Comparison of ENCODE assay signal across 11 mouse cellular contexts in genomic region chr11:17083866-17084265, GRCm38 (mm10). TPM values are rescaled to one million over a fixed set of nuclear protein-coding genes. Genes with fewer than 3 reads are reported as not detected.
DNase-seq lines count a peak whose midpoint lies in the region; ATAC-seq and TF ChIP-seq lines count a peak whose summit lies in the region.
"Had no signal": no experiment of that assay in that cellular context is flagged by ENCODE, and none has a peak within 500 bp of the region (broad histone marks: within the 10 kb centered on the region; RNA-seq: fewer than 3 reads in every experiment).

No protein-coding gene starts in this region.

- H3K27me3 ChIP-seq in hindbrain, embryonic 11.5 days (ENCODE audit: control insufficient read depth, insufficient read depth, low read length) = no peaks in the 10 kb centered on the region
- no peaks in the 10 kb centered on the region for H3K27me3 ChIP-seq in hindbrain, postnatal 0 days (ENCODE audit: insufficient read depth, low read length)
- H3K27me3 ChIP-seq: hindbrain, embryonic 15.5 days; limb, embryonic 12.5 days had no signal

- no peaks in the 10 kb centered on the region for H3K9me3 ChIP-seq in hindbrain, embryonic 11.5 days (ENCODE audit: control insufficient read depth, low read length)
- H3K9me3 ChIP-seq in hindbrain, postnatal 0 days (ENCODE audit: low read length) = no peaks in the 10 kb centered on the region
- H3K9me3 ChIP-seq: forebrain, embryonic 10.5 days; heart, embryonic 10.5 days; hindbrain, embryonic 15.5 days; limb, embryonic 12.5 days had no signal

- 81% methylated on average over 1 of the region's 1 CpGs for WGBS in hindbrain, embryonic 11.5 days
- 62% methylated on average over 1 of the region's 1 CpGs for WGBS in hindbrain, postnatal 0 days

- H3K27ac ChIP-seq in hindbrain, embryonic 11.5 days (ENCODE audit: low read depth, low read length) = no peak overlapping the region
- H3K27ac ChIP-seq in hindbrain, postnatal 0 days = no peak overlapping the region
- H3K27ac ChIP-seq: forebrain, embryonic 10.5 days; heart, embryonic 10.5 days; hindbrain, embryonic 15.5 days; limb, embryonic 12.5 days had no signal

- no peak for DNase-seq in hindbrain, embryonic 11.5 days (ENCODE audit: low spot score)
- DNase-seq in hindbrain, postnatal 0 days (ENCODE audit: low spot score) = no peak
- peak; percentile 45 to 55 for DNase-seq in right cerebral cortex, adult 2 months (ENCODE audit: low spot score in 2 of 2)
- DNase-seq in right cerebral cortex, postnatal 14 days = no peak
- DNase-seq in gastrocnemius, postnatal 25 days = peak; percentile 35
- DNase-seq in thymus, postnatal 0 days (ENCODE audit: low spot score) = no peak

- no peak overlapping the region for H3K9ac ChIP-seq in hindbrain, embryonic 11.5 days (ENCODE audit: low read depth, low read length)
- no peak overlapping the region for H3K9ac ChIP-seq in hindbrain, postnatal 0 days (replicated peaks; ENCODE audit: low read length)
- H3K9ac ChIP-seq: hindbrain, embryonic 15.5 days; limb, embryonic 12.5 days had no signal

- no peak overlapping the region for H3K4me3 ChIP-seq in hindbrain, embryonic 11.5 days (ENCODE audit: low read depth, low read length)
- H3K4me3 ChIP-seq in hindbrain, postnatal 0 days (ENCODE audit: low read length) = no peak overlapping the region
- H3K4me3 ChIP-seq: forebrain, embryonic 10.5 days; heart, embryonic 10.5 days; hindbrain, embryonic 15.5 days; limb, embryonic 12.5 days had no signal

- H3K36me3 ChIP-seq in hindbrain, embryonic 11.5 days (ENCODE audit: control insufficient read depth, insufficient read depth, low read length) = no peaks in the 10 kb centered on the region
- no peaks in the 10 kb centered on the region; the same call in 1 of the 2 replicates for H3K36me3 ChIP-seq in hindbrain, postnatal 0 days (ENCODE audit: insufficient read depth, low read length)
- H3K36me3 ChIP-seq: forebrain, embryonic 10.5 days; heart, embryonic 10.5 days; limb, embryonic 12.5 days had no signal

- ATAC-seq in hindbrain, embryonic 11.5 days (ENCODE audit: low FRiP score) = 0 out of 2 replicates have a peak, but pooled peaks have one; percentile 33
- ATAC-seq in hindbrain, postnatal 0 days = no peak
- ATAC-seq in megakaryocyte, adult 5-6 weeks (ENCODE audit: poor library complexity, severe bottlenecking) = no peak

- H3K4me2 ChIP-seq in hindbrain, embryonic 11.5 days (replicated peaks; ENCODE audit: low read depth, low read length) = no peak overlapping the region
- H3K4me2 ChIP-seq in hindbrain, postnatal 0 days (ENCODE audit: low read depth, low read length) = no peak overlapping the region
- H3K4me2 ChIP-seq: hindbrain, embryonic 15.5 days; limb, embryonic 12.5 days had no signal

- TF ChIP-seq CTCF in hindbrain, postnatal 0 days (IDR thresholded peaks at IDR 0.05; ENCODE audit: low read depth) = no peak

- H3K4me1 ChIP-seq in hindbrain, embryonic 11.5 days (replicated peaks; ENCODE audit: control insufficient read depth, insufficient read depth, low read length) = no peaks in the 10 kb centered on the region
- no peaks in the 10 kb centered on the region; the same call in 1 of the 2 replicates for H3K4me1 ChIP-seq in hindbrain, postnatal 0 days (ENCODE audit: insufficient read depth, low read length)
- H3K4me1 ChIP-seq: heart, embryonic 10.5 days; hindbrain, embryonic 15.5 days had no signal

RNA-seq across cellular contexts. Expression of gene Plek, which starts 31.7 kb away (rescaled TPM):
- 7.2 and 7.8 TPM in 2 replicates for polyA plus RNA-seq in hindbrain, embryonic 11.5 days (2014; fragmentation: Nextera tagmentation; extraction: Ambion mirVana)
- 3.3 and 3.7 TPM in 2 replicates for total RNA-seq in hindbrain, postnatal 0 days (2014; rRNA removed)
- polyA plus RNA-seq in hindbrain, postnatal 0 days (2015; fragmentation: Nextera tagmentation; extraction: Ambion mirVana) = 4.0 and 4.1 TPM in 2 replicates
- 1 to 10 TPM; 1.3 to 1.5 TPM for total RNA-seq in gastrocnemius, postnatal 25 days (2021)
- 117 and 124 TPM in 2 replicates for total RNA-seq in megakaryocyte, adult 5-6 weeks (2015)
- 132 and 133 TPM in 2 replicates for total RNA-seq in megakaryocyte, adult 5-6 weeks (2017)
- polyA plus RNA-seq in thymus, postnatal 0 days (2015; fragmentation: Nextera tagmentation; extraction: Ambion mirVana) = 3.8 and 4.1 TPM in 2 replicates

RNA-seq across cellular contexts. Expression of gene Cnrip1, which starts 32.5 kb away (rescaled TPM):
- polyA plus RNA-seq in hindbrain, embryonic 11.5 days (2014; fragmentation: Nextera tagmentation; extraction: Ambion mirVana) = 26.6 and 27.6 TPM in 2 replicates
- total RNA-seq in hindbrain, postnatal 0 days (2014; rRNA removed) = 97.9 and 116 TPM in 2 replicates
- 195 and 197 TPM in 2 replicates for polyA plus RNA-seq in hindbrain, postnatal 0 days (2015; fragmentation: Nextera tagmentation; extraction: Ambion mirVana)
- total RNA-seq in gastrocnemius, postnatal 25 days (2021) = 1 to 10 TPM; 4.3 to 5.1 TPM
- 0.51 and 0.89 TPM in 2 replicates for total RNA-seq in megakaryocyte, adult 5-6 weeks (2015)
- total RNA-seq in megakaryocyte, adult 5-6 weeks (2017) = 0.66 TPM in 1 of 2 replicates, not detected in the other
- polyA plus RNA-seq in thymus, postnatal 0 days (2015; fragmentation: Nextera tagmentation; extraction: Ambion mirVana) = 3.3 and 3.7 TPM in 2 replicates

Comparison
In these comparisons a context has a peak if more than half of its experiments do, and no peak if none do; other contexts are left out.
1. DNase-seq: peak in right cerebral cortex, adult 2 months (2 of 2) and gastrocnemius, postnatal 25 days (single experiment); none in hindbrain, embryonic 11.5 days (single experiment), hindbrain, postnatal 0 days (single experiment), right cerebral cortex, postnatal 14 days (single experiment) and thymus, postnatal 0 days (single experiment).
2. RNA of gene Plek, which starts 31.7 kb away (total RNA-seq): 117 to 133 TPM in megakaryocyte, adult 5-6 weeks; 3.3 to 3.7 TPM in hindbrain, postnatal 0 days and 1.3 to 1.5 TPM in gastrocnemius, postnatal 25 days; every median in the first group is over 10 times any median in the second.
3. RNA of gene Cnrip1, which starts 32.5 kb away (total RNA-seq): 97.9 to 116 TPM in hindbrain, postnatal 0 days; 4.3 to 5.1 TPM in gastrocnemius, postnatal 25 days and 0.51 to 0.89 TPM in megakaryocyte, adult 5-6 weeks; every median in the first group is over 10 times any median in the second.